Mouse (Mus musculus): ENCODE data around the gene Gm12166. TPM values are rescaled to one million over a fixed set of nuclear protein-coding genes. Genes with fewer than 3 reads are reported as not detected.

Gm12166 gene
- polyA plus RNA-seq, 1 experiment from 2014 or later = 2.8 TPM

DNA sequence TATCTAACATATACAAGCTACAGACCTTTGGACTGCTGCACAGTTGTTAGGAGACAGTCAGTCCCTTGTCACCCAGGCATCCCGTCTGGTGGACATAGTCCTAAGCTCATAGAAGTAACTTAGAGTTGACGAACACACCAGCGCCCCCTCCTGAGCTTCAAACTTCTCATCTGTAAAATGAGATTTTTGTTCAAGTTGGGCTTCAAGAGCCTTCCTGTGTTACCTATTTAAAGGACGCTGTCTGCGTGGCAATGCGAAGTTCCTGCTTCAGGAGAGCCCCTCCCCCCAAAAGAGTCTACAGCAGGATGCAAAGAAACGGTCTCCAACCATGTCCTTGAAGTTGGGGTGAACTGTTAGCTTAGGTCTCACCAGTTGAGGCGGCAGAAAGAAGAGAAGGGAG is 18.7 kb upstream of the Gm12166 start:
- Histone ChIP-seq H3K27me3 (no peaks in the 10 kb centered on the region), H3K4me2 (no peak overlapping the region), H3K4me1 (peaks cover 70% of the 10 kb centered on the region), H3K9ac (no peak overlapping the region), H3K4me3 (replicated peaks) (no peak overlapping the region), H3K27ac (0 out of 2 replicates have a peak overlapping the region, but pooled peaks have one; percentile 3), H3K9me3 (replicated peaks) (no peaks in the 10 kb centered on the region), H3K36me3 (peaks cover 8% of the 10 kb centered on the region)
- WGBS = 73% methylated on average over 8 of the region's 8 CpGs
- no peak for ATAC-seq (replicated peaks; ENCODE audit: low FRiP score)

DNA sequence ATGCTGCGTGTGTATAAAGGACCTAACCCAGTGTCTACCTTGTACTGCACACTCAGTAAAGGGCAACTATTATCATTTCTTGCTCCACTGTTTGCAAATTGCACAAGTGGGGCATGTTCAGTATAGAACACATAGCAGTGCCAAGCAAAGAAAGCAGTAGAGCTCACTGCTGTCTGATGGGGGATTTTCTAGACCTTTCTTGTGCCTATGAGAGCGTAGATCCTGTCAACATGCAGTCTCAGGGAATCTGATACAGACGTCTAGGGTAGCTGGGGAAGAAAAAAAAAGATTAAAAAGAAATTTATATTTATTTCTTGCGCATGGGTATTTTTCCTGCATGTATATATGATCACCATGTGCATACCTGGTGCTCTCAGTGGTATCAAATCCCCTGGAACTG is 18.0 kb upstream of the Gm12166 start:
- Histone ChIP-seq H3K4me2 (no peak overlapping the region), H3K27ac (peak overlapping the region; percentile 94), H3K9ac (no peak overlapping the region), H3K27me3 (no peaks in the 10 kb centered on the region), H3K4me3 (replicated peaks) (no peak overlapping the region), H3K36me3 (peaks cover 4% of the 10 kb centered on the region; the same call in 1 of the 2 replicates), H3K9me3 (replicated peaks) (no peaks in the 10 kb centered on the region), H3K4me1 (peaks cover 75% of the 10 kb centered on the region)
- no peak for ATAC-seq (replicated peaks; ENCODE audit: low FRiP score)
- 80% methylated on average over 4 of the region's 4 CpGs for WGBS

GRCm38 (mm10) chr11:46069408-46070003 is 17.4 kb upstream of the Gm12166 start:
- H3K4me2 ChIP-seq = peak overlapping the region; percentile 27; the same call in 1 of the 2 replicates
- H3K4me1 ChIP-seq = peaks cover 80% of the 10 kb centered on the region
- WGBS = 23% methylated on average over 17 of the region's 17 CpGs
- H3K9ac ChIP-seq = no peak overlapping the region
- no peaks in the 10 kb centered on the region for H3K9me3 ChIP-seq (replicated peaks)
- peak; percentile 3; the same call in 1 of the 2 replicates for ATAC-seq (replicated peaks; ENCODE audit: low FRiP score)
- H3K27me3 ChIP-seq = no peaks in the 10 kb centered on the region
- H3K4me3 ChIP-seq (replicated peaks) = no peak overlapping the region
- peak overlapping the region; percentile 94 for H3K27ac ChIP-seq
- H3K36me3 ChIP-seq = peaks cover 4% of the 10 kb centered on the region; the same call in 1 of the 2 replicates

GRCm38 (mm10) chr11:46068756-46069407 is 16.8 kb upstream of the Gm12166 start:
- Histone ChIP-seq H3K27ac (peak overlapping the region; percentile 94), H3K4me1 (peaks cover 79% of the 10 kb centered on the region), H3K9ac (no peak overlapping the region), H3K4me3 (replicated peaks) (no peak overlapping the region), H3K4me2 (peak overlapping the region; percentile 27; the same call in 1 of the 2 replicates), H3K36me3 (peaks cover 4% of the 10 kb centered on the region; the same call in 1 of the 2 replicates), H3K9me3 (replicated peaks) (no peaks in the 10 kb centered on the region), H3K27me3 (no peaks in the 10 kb centered on the region)
- WGBS = 21% methylated on average over 12 of the region's 12 CpGs
- ATAC-seq (replicated peaks; ENCODE audit: low FRiP score) = peak; percentile 41; the same call in 1 of the 2 replicates

DNA sequence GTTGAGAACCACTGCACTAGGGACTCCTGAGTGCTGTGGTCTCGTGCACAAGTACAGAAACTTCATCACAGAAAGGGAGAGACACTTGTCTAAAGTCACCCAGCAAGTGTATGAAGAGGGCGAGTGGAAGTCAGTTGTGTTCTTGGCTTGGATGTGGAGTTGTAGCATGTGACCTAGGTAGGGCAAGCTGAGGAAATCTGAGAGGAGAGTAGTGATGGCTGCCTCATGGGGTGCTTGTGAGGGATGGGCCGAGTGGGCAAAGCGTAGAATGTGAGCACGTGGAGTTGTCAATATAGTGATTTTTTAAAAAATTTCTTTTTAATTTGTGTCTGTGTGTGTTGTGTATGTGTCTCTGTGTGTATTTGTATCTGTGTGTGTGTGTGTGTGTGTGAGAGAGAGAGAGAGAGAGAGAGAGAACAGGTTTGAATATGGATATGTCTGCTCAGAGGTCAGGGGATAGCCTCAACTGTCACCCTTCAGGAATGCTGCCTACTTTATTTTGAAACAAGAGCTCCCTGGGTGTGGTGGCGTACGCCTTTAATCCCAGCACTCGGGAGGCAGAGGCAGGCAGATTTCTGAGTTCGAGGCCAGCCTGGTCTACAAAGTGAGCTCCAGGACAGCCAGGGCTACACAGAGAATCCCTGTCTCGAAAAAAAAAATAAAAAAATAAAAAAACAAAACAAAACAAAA is 15.4 kb upstream of the Gm12166 start:
- peaks cover 10% of the 10 kb centered on the region; the same call in 1 of the 2 replicates for H3K36me3 ChIP-seq
- no peaks in the 10 kb centered on the region for H3K27me3 ChIP-seq
- H3K4me3 ChIP-seq (replicated peaks) = no peak overlapping the region
- H3K9ac ChIP-seq = no peak overlapping the region
- peaks cover 75% of the 10 kb centered on the region for H3K4me1 ChIP-seq
- H3K4me2 ChIP-seq = no peak overlapping the region
- no peaks in the 10 kb centered on the region for H3K9me3 ChIP-seq (replicated peaks)
- H3K27ac ChIP-seq = 0 out of 2 replicates have a peak overlapping the region, but pooled peaks have one; percentile 88
- no peak for ATAC-seq (replicated peaks; ENCODE audit: low FRiP score)
- WGBS = 89% methylated on average over 10 of the region's 10 CpGs

- H3K9ac ChIP-seq = no peak overlapping the region
- H3K4me3 ChIP-seq (replicated peaks) = no peak overlapping the region
- no peaks in the 10 kb centered on the region for H3K27me3 ChIP-seq
- 37% methylated on average over 21 of the region's 21 CpGs for WGBS
- no peak overlapping the region for H3K4me2 ChIP-seq
- H3K36me3 ChIP-seq = peaks cover 14% of the 10 kb centered on the region
- peaks cover 64% of the 10 kb centered on the region for H3K4me1 ChIP-seq
- no peaks in the 10 kb centered on the region for H3K9me3 ChIP-seq (replicated peaks)
- ATAC-seq (replicated peaks; ENCODE audit: low FRiP score) = peak; percentile 70
- peak overlapping the region; percentile 88 for H3K27ac ChIP-seq
These were observed 13.3 kb upstream of the Gm12166 start for GRCm38 (mm10) chr11:46065201-46066011.

- Histone ChIP-seq H3K4me3 (replicated peaks) (no peak overlapping the region), H3K4me2 (no peak overlapping the region), H3K27me3 (no peaks in the 10 kb centered on the region), H3K9ac (no peak overlapping the region), H3K4me1 (peaks cover 63% of the 10 kb centered on the region), H3K36me3 (peaks cover 14% of the 10 kb centered on the region), H3K9me3 (replicated peaks) (no peaks in the 10 kb centered on the region), H3K27ac (peak overlapping the region; percentile 88)
- 30% methylated on average over 8 of the region's 8 CpGs for WGBS
- ATAC-seq (replicated peaks; ENCODE audit: low FRiP score) = no peak
These were observed 12.6 kb upstream of the Gm12166 start for GRCm38 (mm10) chr11:46064767-46065166.

- Histone ChIP-seq H3K4me3 (replicated peaks) (no peak overlapping the region), H3K9ac (no peak overlapping the region), H3K27me3 (no peaks in the 10 kb centered on the region), H3K36me3 (peaks cover 14% of the 10 kb centered on the region), H3K4me1 (peaks cover 49% of the 10 kb centered on the region), H3K27ac (peak overlapping the region; percentile 88), H3K4me2 (no peak overlapping the region), H3K9me3 (replicated peaks) (no peaks in the 10 kb centered on the region)
- no peak for ATAC-seq (replicated peaks; ENCODE audit: low FRiP score)
- WGBS = 69% methylated on average over 9 of the region's 9 CpGs
These were observed 11.0 kb upstream of the Gm12166 start for GRCm38 (mm10) chr11:46062993-46063731.

- H3K27ac ChIP-seq = 0 out of 2 replicates have a peak overlapping the region, but pooled peaks have one; percentile 88
- peaks cover 51% of the 10 kb centered on the region for H3K4me1 ChIP-seq
- 70% methylated on average over 4 of the region's 4 CpGs for WGBS
These were observed 10.4 kb upstream of the Gm12166 start for GRCm38 (mm10) chr11:46062569-46062968.

DNA sequence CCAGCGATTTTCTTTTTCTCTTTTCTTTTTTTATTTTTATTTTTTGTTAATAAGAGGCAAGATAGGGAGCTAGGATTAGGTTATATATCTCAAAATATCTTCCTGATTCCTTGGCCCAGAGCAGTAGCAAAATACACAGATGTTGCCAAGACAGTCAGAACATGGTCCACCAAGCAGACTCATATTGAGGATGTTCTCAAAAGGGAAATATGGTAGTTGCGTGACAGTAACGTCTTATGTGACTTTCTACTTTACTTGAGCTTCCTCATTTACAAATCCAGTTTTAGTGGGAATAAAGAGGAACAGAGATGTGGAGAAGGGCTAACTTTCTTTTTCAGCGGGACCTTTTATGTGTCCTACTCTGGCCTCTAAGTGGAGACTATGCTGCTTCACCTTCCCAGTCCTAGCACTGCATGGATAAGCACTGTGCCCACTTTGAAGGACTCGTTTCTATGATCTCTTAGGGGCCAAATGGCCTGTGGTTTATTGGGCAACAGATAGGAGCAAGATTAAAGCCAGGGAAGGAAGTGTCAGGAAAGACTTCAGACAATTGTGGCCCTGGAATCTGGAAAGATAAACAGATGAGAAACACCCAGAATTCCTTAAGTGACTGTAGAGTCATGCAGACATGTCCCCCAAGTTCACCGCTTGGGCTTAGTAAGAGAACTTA is 9.8 kb upstream of the Gm12166 start:
- no peak for ATAC-seq (replicated peaks; ENCODE audit: low FRiP score)
- WGBS = 59% methylated on average over 6 of the region's 6 CpGs
- Histone ChIP-seq H3K36me3 (peaks cover 14% of the 10 kb centered on the region), H3K4me3 (replicated peaks) (no peak overlapping the region), H3K27me3 (peaks cover 7% of the 10 kb centered on the region; the same call in 1 of the 2 replicates), H3K4me2 (no peak overlapping the region), H3K27ac (peak overlapping the region; percentile 67), H3K9ac (no peak overlapping the region), H3K4me1 (peaks cover 56% of the 10 kb centered on the region), H3K9me3 (replicated peaks) (no peaks in the 10 kb centered on the region)

More at GRCm38 (mm10) chr11:46062569-46062968, 10.4 kb upstream of the Gm12166 start:
- Histone ChIP-seq H3K36me3 (peaks cover 14% of the 10 kb centered on the region), H3K9me3 (replicated peaks) (no peaks in the 10 kb centered on the region), H3K4me2 (no peak overlapping the region), H3K9ac (no peak overlapping the region), H3K27me3 (0 out of 2 replicates have a peak, but pooled peaks cover under 1% of the 10 kb centered on the region), H3K4me3 (replicated peaks) (no peak overlapping the region)
- no peak for ATAC-seq (replicated peaks; ENCODE audit: low FRiP score)

Measured in kidney, embryonic 15.5 days (tissue).